Mouse (Mus musculus): ENCODE measurements around the gene Sec24c. TPM values are rescaled to one million over a fixed set of nuclear protein-coding genes. Genes with fewer than 3 reads are reported as not detected.

Gene Sec24c
- polyA plus RNA-seq, 1 experiment from 2014 or later, result 37.6 TPM

- Histone ChIP-seq H3K27ac (ENCODE audit: low read length) (peak overlapping the region; percentile 95), H3K36me3 (ENCODE audit: insufficient read depth, low read length) (0 out of 2 replicates have a peak, but pooled peaks cover 16% of the 10 kb centered on the region), H3K27me3 (replicated peaks; ENCODE audit: insufficient read depth, low read length) (no peaks in the 10 kb centered on the region), H3K4me1 (ENCODE audit: insufficient read depth, low read depth, low read length) (peaks cover 6% of the 10 kb centered on the region; the same call in 1 of the 2 replicates), H3K4me3 (ENCODE audit: low read depth, low read length) (peak overlapping the region; percentile 82), H3K9me3 (ENCODE audit: low read length) (no peaks in the 10 kb centered on the region), H3K9ac (replicated peaks; ENCODE audit: low read depth) (peak overlapping the region; percentile 92), H3K4me2 (replicated peaks; ENCODE audit: low read depth, low read length) (peak overlapping the region; percentile 94)
- no peak for ATAC-seq
- WGBS, result 39% methylated on average over 12 of the region's 12 CpGs
- peak; percentile 65 for DNase-seq (ENCODE audit: low spot score)
- TF ChIP-seq CTCF (IDR thresholded peaks at IDR 0.05) (no peak), EP300 (IDR thresholded peaks at IDR 0.05) (no peak)
These were observed 59.2 kb downstream of the Sec24c start for GRCm38 (mm10) chr14:20733041-20733951.

- WGBS, result under 1% methylated on average over 57 of the region's 81 CpGs
- Histone ChIP-seq H3K9me3 (ENCODE audit: low read length) (no peaks in the 10 kb centered on the region), H3K9ac (replicated peaks; ENCODE audit: low read depth) (peak within 1 kb of the TSS; percentile 92), H3K27ac (ENCODE audit: low read length) (peak within 1 kb of the TSS; percentile 95), H3K4me2 (replicated peaks; ENCODE audit: low read depth, low read length) (peak within 1 kb of the TSS; percentile 94), H3K4me3 (ENCODE audit: low read depth, low read length) (peak within 1 kb of the TSS; percentile 82), H3K36me3 (ENCODE audit: insufficient read depth, low read length) (0 out of 2 replicates have a peak, but pooled peaks cover 11% of the 10 kb centered on the region), H3K27me3 (replicated peaks; ENCODE audit: insufficient read depth, low read length) (no peaks in the 10 kb centered on the region), H3K4me1 (ENCODE audit: insufficient read depth, low read depth, low read length) (peaks cover 6% of the 10 kb centered on the region; the same call in 1 of the 2 replicates)
- ATAC-seq (peak; percentile 98), DNase-seq (ENCODE audit: low spot score) (peak; percentile 96)
- TF ChIP-seq CTCF (IDR thresholded peaks at IDR 0.05), result peak; percentile 61
- no peak for TF ChIP-seq EP300 (IDR thresholded peaks at IDR 0.05)
These were observed 60.1 kb downstream of the Sec24c start, which contains the start of gene Ndst2 for GRCm38 (mm10) chr14:20733952-20734774. Gene Ndst2 (minus strand): TSS chr14:20734562.

GRCm38 (mm10) chr14:20735052-20735451 lies 60.9 kb downstream of the Sec24c start:
- H3K36me3 ChIP-seq (ENCODE audit: insufficient read depth, low read length), result 0 out of 2 replicates have a peak, but pooled peaks cover 6% of the 10 kb centered on the region
- no peak overlapping the region for H3K9ac ChIP-seq (replicated peaks; ENCODE audit: low read depth)
- TF ChIP-seq EP300 (IDR thresholded peaks at IDR 0.05) (no peak), CTCF (IDR thresholded peaks at IDR 0.05) (no peak)
- H3K27ac ChIP-seq (ENCODE audit: low read length), result no peak overlapping the region
- peaks cover 6% of the 10 kb centered on the region; the same call in 1 of the 2 replicates for H3K4me1 ChIP-seq (ENCODE audit: insufficient read depth, low read depth, low read length)
- 0 out of 2 replicates have a peak overlapping the region, but pooled peaks have one; percentile 94 for H3K4me2 ChIP-seq (replicated peaks; ENCODE audit: low read depth, low read length)
- no peaks in the 10 kb centered on the region for H3K27me3 ChIP-seq (replicated peaks; ENCODE audit: insufficient read depth, low read length)
- H3K9me3 ChIP-seq (ENCODE audit: low read length), result no peaks in the 10 kb centered on the region
- no peak for ATAC-seq
- WGBS, result 47% methylated on average over 2 of the region's 2 CpGs
- DNase-seq (ENCODE audit: low spot score), result no peak
- no peak overlapping the region for H3K4me3 ChIP-seq (ENCODE audit: low read depth, low read length)

- WGBS, result 79% methylated on average over 13 of the region's 13 CpGs
- no peak for TF ChIP-seq EP300 (IDR thresholded peaks at IDR 0.05)
- TF ChIP-seq CTCF (IDR thresholded peaks at IDR 0.05), result no peak
- H3K27ac ChIP-seq (ENCODE audit: low read length), result no peak overlapping the region
These were observed 61.8 kb downstream of the Sec24c start for GRCm38 (mm10) chr14:20735892-20736390.

GRCm38 (mm10) chr14:20737306-20737705 lies 63.2 kb downstream of the Sec24c start:
- Histone ChIP-seq H3K27ac (ENCODE audit: low read length) (no peak overlapping the region), H3K4me3 (ENCODE audit: low read depth, low read length) (no peak overlapping the region), H3K4me2 (replicated peaks; ENCODE audit: low read depth, low read length) (no peak overlapping the region), H3K27me3 (replicated peaks; ENCODE audit: insufficient read depth, low read length) (no peaks in the 10 kb centered on the region), H3K4me1 (ENCODE audit: insufficient read depth, low read depth, low read length) (peaks cover 6% of the 10 kb centered on the region; the same call in 1 of the 2 replicates), H3K9me3 (ENCODE audit: low read length) (no peaks in the 10 kb centered on the region), H3K36me3 (ENCODE audit: insufficient read depth, low read length) (0 out of 2 replicates have a peak, but pooled peaks cover 5% of the 10 kb centered on the region), H3K9ac (replicated peaks; ENCODE audit: low read depth) (no peak overlapping the region)
- peak; percentile 89 for DNase-seq (ENCODE audit: low spot score)
- ATAC-seq, result peak; percentile 25
- WGBS, result 43% methylated on average over 14 of the region's 14 CpGs
- TF ChIP-seq EP300 (IDR thresholded peaks at IDR 0.05) (no peak), CTCF (IDR thresholded peaks at IDR 0.05) (peak; percentile 88)

More at GRCm38 (mm10) chr14:20735892-20736390, 61.8 kb downstream of the Sec24c start:
- H3K4me1 ChIP-seq (ENCODE audit: insufficient read depth, low read depth, low read length), result peaks cover 6% of the 10 kb centered on the region; the same call in 1 of the 2 replicates
- ATAC-seq (no peak), DNase-seq (ENCODE audit: low spot score) (no peak)
- H3K4me3 ChIP-seq (ENCODE audit: low read depth, low read length), result no peak overlapping the region
- no peak overlapping the region for H3K4me2 ChIP-seq (replicated peaks; ENCODE audit: low read depth, low read length)
- no peaks in the 10 kb centered on the region for H3K27me3 ChIP-seq (replicated peaks; ENCODE audit: insufficient read depth, low read length)
- H3K9me3 ChIP-seq (ENCODE audit: low read length), result no peaks in the 10 kb centered on the region
- 0 out of 2 replicates have a peak, but pooled peaks cover 5% of the 10 kb centered on the region for H3K36me3 ChIP-seq (ENCODE audit: insufficient read depth, low read length)
- no peak overlapping the region for H3K9ac ChIP-seq (replicated peaks; ENCODE audit: low read depth)

Measured in lung, postnatal 0 days (tissue).